Mouse (Mus musculus): Measurements from ENCODE around the gene Sap18.
"Not testable (repeated sequence)": the region's sequence is repeated elsewhere in the genome, so short reads cannot be mapped to it uniquely, and the experiment has no call there.

Gene Sap18

DNA sequence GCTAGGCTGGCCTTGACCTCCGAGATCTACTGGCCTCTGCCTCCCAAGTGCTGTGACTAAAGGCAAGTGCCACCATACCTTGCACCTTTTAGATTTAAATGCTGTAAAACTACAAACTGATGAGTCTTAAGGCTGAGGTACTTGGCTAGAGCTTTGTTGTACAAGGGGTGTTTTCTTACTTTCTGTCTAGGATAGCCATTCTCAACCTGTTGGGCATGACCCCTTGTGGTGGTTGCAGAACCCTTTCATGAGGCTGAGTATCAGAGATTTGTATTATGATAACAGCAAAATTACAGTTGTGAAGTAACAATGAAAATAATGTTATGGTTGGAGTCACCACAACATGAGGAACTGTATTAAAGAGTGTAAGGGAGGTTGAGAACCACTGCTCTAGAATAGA lies 29.3 kb downstream of the Sap18 start:
- no peak for DNase-seq

GRCm38 (mm10) chr14:57833526-57833925 lies 35.5 kb downstream of the Sap18 start:
- DNase-seq = no peak

DNA sequence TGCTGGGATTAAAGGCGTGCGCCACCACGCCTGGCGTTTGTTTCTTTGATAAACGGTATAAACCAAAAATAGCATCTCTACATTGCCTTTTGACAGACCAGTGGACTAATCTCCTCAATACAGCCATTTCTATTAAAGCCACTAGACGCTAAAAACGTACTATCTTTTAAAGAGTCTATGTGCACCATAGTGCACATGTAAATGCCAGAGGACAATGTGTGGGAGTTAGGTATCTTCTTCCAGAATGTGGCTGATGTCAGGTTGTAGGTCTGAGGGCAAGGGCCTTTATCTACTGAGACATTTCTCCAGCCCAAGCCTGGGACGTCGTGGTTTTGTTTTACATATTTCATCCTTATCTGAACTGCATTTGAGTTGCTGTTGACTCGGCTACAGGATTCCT lies 37.2 kb downstream of the Sap18 start:
- no peak for DNase-seq

DNA sequence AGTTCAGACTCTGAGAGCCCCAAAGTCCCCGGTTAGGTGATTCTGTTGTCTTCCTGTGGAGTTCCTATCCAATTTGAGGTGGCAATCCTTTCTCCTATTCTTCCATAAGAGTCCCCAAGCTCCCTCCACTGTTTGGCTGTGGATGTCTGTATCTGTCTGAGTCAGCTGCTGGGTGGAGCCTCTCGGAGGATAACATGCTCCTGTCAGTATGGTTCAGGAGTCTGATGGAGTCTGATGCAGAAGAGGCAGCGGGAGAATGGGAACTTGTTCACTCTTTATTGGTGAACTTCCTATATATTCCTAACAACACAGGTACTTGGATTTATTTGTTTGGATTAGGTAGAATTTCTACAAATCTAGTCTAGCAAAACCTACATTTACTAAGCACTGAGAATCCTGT lies 46.6 kb downstream of the Sap18 start:
- no peak for DNase-seq

GRCm38 (mm10) chr14:57848061-57848460 lies 50.1 kb downstream of the Sap18 start:
- not testable (repeated sequence) for DNase-seq

GRCm38 (mm10) chr14:57848646-57849045 lies 50.7 kb downstream of the Sap18 start:
- no peak for DNase-seq

GRCm38 (mm10) chr14:57850330-57850729 lies 52.4 kb downstream of the Sap18 start:
- DNase-seq = no peak

GRCm38 (mm10) chr14:57852961-57853360 lies 55.0 kb downstream of the Sap18 start:
- no peak for DNase-seq

GRCm38 (mm10) chr14:57856037-57856436 lies 58.1 kb downstream of the Sap18 start:
- DNase-seq = not testable (repeated sequence)
